Mouse (Mus musculus): ENCODE results near the gene Rtn4ip1.
"Not testable (repeated sequence)": the region's sequence is repeated elsewhere in the genome, so short reads cannot be mapped to it uniquely, and the experiment has no call there.

Gene Rtn4ip1

GRCm38 (mm10) chr10:43927736-43928135, 26.1 kb downstream of the Rtn4ip1 start:
- DNase-seq (ENCODE audit: low read depth, low spot score): peak; percentile 45

GRCm38 (mm10) chr10:43928596-43928995, 27.0 kb downstream of the Rtn4ip1 start:
- no peak for DNase-seq (ENCODE audit: low read depth, low spot score)

DNA sequence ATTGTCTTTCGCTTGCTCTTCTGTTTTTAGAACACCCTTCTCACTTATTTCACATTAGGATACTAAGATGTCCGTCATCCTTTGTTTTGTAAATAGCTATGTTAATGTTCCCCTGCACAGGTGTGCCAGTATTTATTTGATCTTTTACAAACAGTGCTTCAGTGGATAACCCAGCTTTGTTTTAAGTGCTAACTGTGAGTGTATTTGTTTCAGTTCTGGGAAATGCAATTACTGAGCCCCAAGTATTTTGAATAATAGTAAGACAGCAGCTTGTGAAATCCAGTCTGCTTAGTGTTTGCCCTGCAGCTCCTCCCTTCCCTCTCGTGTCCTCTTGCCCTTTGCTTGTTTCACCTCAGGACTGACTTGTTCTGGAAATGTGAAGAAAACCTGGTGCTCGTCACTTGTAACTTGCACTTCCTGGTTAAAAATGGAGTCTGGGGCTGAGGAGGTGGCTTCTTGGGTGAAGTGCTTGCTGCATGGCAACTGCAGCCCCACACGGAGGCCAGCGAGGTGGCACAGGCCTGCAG, 37.6 kb downstream of the Rtn4ip1 start:
- peak; percentile 58 for DNase-seq (ENCODE audit: low read depth, low spot score)

DNA sequence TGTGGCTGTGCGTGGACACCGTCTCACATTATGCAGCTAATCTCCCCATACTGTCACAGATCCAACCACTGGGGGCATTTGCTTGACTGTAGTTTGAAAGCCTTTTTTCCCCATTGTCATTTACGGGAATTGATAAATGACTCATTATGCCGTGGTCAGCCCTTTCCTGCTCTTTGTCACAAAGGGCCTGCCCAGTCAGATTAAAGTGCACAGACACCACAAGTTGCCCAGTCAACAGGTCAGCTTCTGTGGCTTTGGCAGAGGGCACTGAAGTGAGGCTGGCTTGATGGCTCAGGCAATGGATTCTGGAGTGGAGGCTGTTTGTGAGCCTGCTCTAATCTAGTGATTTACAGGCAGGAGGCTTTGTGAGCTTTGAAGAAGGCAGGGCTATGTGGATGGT, 42.1 kb downstream of the Rtn4ip1 start:
- no peak for DNase-seq (ENCODE audit: low read depth, low spot score)

DNA sequence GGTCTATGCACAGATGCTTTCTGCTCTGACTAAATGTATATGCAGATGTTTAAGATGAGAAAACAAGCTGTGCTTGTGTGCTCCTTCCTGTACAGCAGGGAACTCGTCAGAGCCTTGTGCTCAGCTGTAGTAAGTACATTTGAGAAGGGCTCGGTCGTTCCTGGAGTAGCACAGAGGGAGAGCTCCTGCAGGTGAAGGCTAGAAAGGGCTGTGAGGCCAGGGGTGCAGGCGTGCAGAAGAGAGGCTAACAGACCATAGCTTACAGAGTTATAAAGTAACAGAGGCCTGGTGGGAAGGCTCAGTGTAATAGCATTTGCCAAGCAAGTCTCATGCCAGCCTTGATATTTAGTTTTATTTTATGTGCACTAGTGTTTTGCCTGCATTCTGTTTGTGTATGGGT, 43.8 kb downstream of the Rtn4ip1 start:
- no peak for DNase-seq (ENCODE audit: low read depth, low spot score)

DNA sequence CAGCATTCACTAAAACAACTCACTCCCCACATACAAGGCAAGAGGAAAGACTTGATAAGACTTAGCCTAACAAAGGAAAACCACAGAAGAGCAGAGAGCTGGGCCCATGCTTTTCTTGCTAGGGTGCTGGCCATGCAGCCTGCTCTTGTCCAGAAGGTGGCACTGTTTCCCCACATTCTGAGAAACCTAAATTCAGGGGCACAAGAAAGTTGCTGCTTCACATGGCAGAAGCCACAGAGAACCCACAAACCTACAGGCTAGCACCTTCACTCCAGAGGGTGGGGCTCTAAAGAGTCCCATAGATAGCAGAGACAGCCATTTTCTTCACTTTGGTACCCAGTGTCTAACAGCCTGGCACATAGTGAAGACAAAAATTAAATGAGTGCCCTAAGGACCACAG, 52.3 kb downstream of the Rtn4ip1 start:
- DNase-seq (ENCODE audit: low read depth, low spot score): peak; percentile 70

- DNase-seq (ENCODE audit: low read depth, low spot score): no peak
These were observed 63.3 kb downstream of the Rtn4ip1 start for GRCm38 (mm10) chr10:43964943-43965342.

DNA sequence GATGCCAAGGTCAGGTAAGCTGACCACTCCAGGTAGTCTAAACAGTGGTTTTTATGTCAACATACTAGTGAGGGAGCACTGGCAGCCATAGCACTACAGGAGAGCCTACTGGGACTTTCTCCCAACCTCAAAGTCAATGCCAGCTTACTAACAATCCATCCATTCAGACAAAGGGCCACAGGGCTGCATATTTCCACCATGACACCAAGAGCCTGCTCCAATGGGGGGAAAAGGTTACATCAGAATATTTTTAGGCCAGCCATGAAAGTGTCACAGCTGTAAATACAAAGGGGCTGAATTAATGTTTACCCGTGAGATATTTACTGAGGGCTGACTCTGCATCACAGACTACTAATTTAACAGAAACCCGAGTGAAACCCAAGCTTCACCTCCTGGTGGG, 71.6 kb downstream of the Rtn4ip1 start:
- DNase-seq (ENCODE audit: low read depth, low spot score): no peak

DNA sequence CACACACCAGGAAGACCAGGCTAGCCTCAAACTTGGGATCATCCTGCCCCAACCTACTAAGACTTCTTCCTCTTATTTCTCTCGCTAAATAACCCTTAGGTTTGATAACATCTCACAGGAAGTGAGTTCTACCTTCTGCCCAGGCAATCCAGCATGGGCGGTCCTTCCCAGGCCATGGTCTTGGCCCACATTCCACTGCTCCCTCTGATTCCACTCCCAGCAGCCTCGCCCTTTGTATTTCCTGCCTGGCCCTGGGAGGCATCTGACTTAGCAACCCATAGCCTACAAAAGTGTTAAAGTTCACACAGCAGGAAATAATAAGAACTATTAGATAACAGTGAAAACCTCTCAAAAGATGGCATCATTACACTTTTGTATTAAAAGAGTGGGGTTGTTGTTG, 75.7 kb downstream of the Rtn4ip1 start:
- peak; percentile 84 for DNase-seq (ENCODE audit: low read depth, low spot score)

DNA sequence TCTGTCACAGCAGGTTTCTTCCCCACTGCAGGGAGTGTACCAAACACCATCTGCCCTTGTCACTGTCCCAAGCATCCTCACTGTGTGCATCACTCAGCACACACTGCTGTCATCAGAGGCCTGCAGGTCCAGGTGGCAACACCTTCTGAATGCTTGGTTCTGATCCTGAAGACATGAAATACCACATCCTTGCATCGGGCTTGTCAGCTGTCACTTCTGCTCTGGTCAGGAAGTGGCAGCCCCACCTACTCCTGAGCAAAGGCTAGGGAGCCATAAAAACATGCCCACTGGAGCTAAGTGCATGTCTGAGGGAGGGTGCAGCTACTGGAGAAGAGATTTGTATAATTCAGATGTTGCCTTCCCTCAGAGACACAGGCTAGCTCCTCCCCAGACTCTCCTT, 78.5 kb downstream of the Rtn4ip1 start:
- DNase-seq (ENCODE audit: low read depth, low spot score): no peak

GRCm38 (mm10) chr10:43980742-43981141, 79.1 kb downstream of the Rtn4ip1 start:
- DNase-seq (ENCODE audit: low read depth, low spot score): not testable (repeated sequence)

GRCm38 (mm10) chr10:43982470-43982869, 80.9 kb downstream of the Rtn4ip1 start:
- DNase-seq (ENCODE audit: low read depth, low spot score): no peak

GRCm38 (mm10) chr10:43983241-43983640, 81.6 kb downstream of the Rtn4ip1 start:
- DNase-seq (ENCODE audit: low read depth, low spot score): no peak

- DNase-seq (ENCODE audit: low read depth, low spot score): no peak
These were observed 82.3 kb downstream of the Rtn4ip1 start for GRCm38 (mm10) chr10:43983866-43984265.

DNA sequence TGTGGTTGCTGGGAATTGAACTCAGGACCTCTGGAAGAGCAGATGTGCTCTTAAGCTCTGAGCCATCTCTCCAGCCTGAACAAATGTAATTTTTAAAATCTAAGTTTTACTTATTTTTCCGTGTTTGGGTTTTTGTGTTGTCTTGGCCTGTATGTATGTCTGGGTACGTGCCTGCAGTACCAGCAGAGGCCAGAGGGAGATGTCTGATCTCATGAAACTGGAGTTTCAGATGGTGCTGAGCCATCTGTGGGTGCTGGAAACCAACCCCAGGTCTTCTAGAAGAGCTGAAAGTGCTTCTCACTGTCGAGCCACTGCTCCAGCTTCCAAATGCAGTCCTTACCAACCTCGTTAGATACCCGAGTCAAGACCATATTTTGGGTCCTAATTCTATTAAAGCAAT, 89.7 kb downstream of the Rtn4ip1 start:
- peak; percentile 27 for DNase-seq (ENCODE audit: low read depth, low spot score)

- no peak for DNase-seq (ENCODE audit: low read depth, low spot score)
These were observed 90.9 kb downstream of the Rtn4ip1 start for GRCm38 (mm10) chr10:43992506-43992905.

- peak; percentile 87 for DNase-seq (ENCODE audit: low read depth, low spot score)
These were observed 91.6 kb downstream of the Rtn4ip1 start for GRCm38 (mm10) chr10:43993198-43993597.

GRCm38 (mm10) chr10:43995858-43996650, 94.4 kb downstream of the Rtn4ip1 start:
- DNase-seq (ENCODE audit: low read depth, low spot score): no peak

DNA sequence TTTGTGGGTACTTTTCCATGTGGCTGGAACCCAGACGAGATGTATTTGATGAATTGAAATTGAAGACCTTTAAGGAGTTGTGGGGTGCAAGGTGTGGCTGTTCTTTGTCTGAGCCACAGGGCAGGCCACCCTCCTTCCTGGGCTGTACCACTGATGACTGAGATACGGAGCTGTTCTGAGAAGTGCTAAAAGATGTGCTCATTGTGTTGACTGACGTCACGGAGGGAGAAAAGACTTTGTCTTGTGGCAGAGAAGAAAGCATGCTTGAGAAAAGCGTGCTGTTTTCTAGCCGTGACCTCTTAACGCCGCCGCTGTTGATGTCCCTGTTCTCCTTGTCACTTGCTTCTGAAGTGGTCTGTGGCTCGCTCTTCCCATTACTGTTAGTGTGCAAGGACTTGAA, 95.7 kb downstream of the Rtn4ip1 start:
- DNase-seq (ENCODE audit: low read depth, low spot score): no peak

GRCm38 (mm10) chr10:43998023-43998422, 96.4 kb downstream of the Rtn4ip1 start:
- no peak for DNase-seq (ENCODE audit: low read depth, low spot score)

- no peak for DNase-seq (ENCODE audit: low read depth, low spot score)
These were observed 97.0 kb downstream of the Rtn4ip1 start for GRCm38 (mm10) chr10:43998503-43999082.

DNA sequence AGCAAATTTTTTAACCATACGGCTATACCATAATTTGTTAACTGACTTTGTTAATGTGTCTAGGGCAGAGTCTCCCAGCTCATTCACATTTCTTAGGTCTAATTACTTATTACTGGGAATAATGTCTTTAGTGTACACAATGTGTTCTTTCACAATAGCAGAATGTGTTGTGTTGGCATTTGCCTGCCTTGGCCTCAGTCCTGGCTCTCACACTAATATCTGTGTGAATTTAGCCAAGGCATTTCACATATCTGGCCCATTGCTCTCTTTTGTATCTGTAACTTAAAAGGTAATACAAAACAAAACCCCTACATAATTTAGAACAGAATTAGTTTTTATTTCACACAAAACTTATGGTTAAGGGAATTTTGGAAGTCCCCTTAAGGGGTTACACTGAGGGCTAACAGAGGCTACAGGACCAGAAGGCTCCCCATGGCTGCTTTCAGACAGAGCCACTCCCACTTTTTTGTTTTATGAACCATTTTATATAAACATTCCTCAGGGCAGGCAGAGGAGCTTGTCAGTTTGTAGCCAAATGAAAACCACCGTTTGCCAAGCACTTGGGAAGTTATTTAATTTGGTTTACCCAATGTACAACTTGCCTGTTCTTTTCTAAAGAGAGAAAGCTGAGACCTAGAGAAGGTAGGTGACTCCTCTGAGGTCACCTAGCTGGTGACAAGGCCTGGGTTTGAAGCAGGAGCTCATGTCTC, 98.7 kb downstream of the Rtn4ip1 start:
- no peak for DNase-seq (ENCODE audit: low read depth, low spot score)
